Mouse (Mus musculus) G1E (cell line): Measurements from ENCODE around the gene Pfdn4.

Source experiments
- CTCF ChIP-seq: IDR thresholded peaks from 2 replicates; pipeline ENCODE4 v1.5.1; 2012; ENCODE audit warnings: low read depth, low read length, inconsistent platforms, mixed read lengths
- GATA1 ChIP-seq: IDR thresholded peaks from 2 replicates; pipeline ENCODE4 v1.6.1; 2012; ENCODE audit warnings: borderline replicate concordance, low read length, inconsistent platforms, mixed read lengths
- GATA2 ChIP-seq: IDR thresholded peaks from 2 replicates; pipeline ENCODE4 v1.6.1; 2012; ENCODE audit warnings: low read depth, low read length, inconsistent platforms, borderline replicate concordance
- POLR2AphosphoS5 ChIP-seq: IDR thresholded peaks from 2 replicates; pipeline ENCODE4 v1.6.1; 2012; ENCODE audit warnings: low read depth, low read length, inconsistent platforms; ENCODE audit not compliant: insufficient replicate concordance
- TAL1 ChIP-seq: conservative IDR thresholded peaks from 2 replicates; pipeline ENCODE4 v1.6.1; 2012; ENCODE audit warnings: low read depth, low read length, inconsistent platforms, mixed read lengths

DNA sequence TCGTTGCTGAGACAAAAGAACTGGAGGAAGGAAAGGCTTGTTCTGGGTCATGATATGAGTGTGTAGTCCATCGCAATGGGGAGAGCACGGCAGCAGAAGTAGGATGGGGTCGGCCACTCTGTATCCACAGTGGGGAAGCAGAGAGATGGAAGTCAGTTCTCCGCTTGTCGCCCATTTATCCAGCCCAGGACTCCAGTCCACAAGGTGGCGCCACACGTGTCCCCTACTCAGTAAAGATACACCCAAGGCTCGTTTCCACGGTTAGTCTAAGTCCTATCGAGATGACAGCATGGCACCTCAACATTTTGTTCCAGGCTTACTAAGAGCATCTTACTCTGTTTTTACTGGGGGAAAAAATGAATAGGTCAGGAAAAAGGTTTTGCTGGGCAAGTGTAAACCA, 20.0 kb upstream of the Pfdn4 start:
- no peak for TF ChIP-seq GATA2
- TF ChIP-seq POLR2AphosphoS5, result no peak
- TF ChIP-seq CTCF, result no peak
- TF ChIP-seq GATA1, result no peak
- no peak for TF ChIP-seq TAL1
